Mouse (Mus musculus) layer of hippocampus, adult 9-10 months (tissue): ENCODE data around the gene Ddx11.

Source experiments
- DNase-seq: peaks from one replicate; pipeline ENCODE4 v3.0.0; 2022; ENCODE audit warnings: low spot score

Ddx11 gene

GRCm38 (mm10) chr17:66123066-66123815, at the start of gene Ddx11:
Gene Ddx11 (plus strand): TSS chr17:66123520.
- DNase-seq: peak; percentile 79

GRCm38 (mm10) chr17:66073971-66074370, 49.3 kb upstream of the Ddx11 start:
- no peak for DNase-seq

- DNase-seq: no peak
These were observed 47.5 kb upstream of the Ddx11 start for GRCm38 (mm10) chr17:66075827-66076173.

- no peak for DNase-seq
These were observed 47.0 kb upstream of the Ddx11 start for GRCm38 (mm10) chr17:66076174-66076927.

GRCm38 (mm10) chr17:66076934-66077333, 46.4 kb upstream of the Ddx11 start, which contains the start of gene Ankrd12:
Gene Ankrd12 (minus strand): TSS chr17:66077089.
- DNase-seq: peak; percentile 89

GRCm38 (mm10) chr17:66077437-66077850, 45.9 kb upstream of the Ddx11 start:
- DNase-seq: no peak

GRCm38 (mm10) chr17:66084486-66084885, 38.8 kb upstream of the Ddx11 start:
- DNase-seq: no peak

- no peak for DNase-seq
These were observed 38.3 kb upstream of the Ddx11 start for GRCm38 (mm10) chr17:66085038-66085437.

GRCm38 (mm10) chr17:66090251-66090650, 33.1 kb upstream of the Ddx11 start:
- no peak for DNase-seq

GRCm38 (mm10) chr17:66091392-66091791, 31.9 kb upstream of the Ddx11 start:
- DNase-seq: no peak

GRCm38 (mm10) chr17:66092065-66092464, 31.3 kb upstream of the Ddx11 start:
- DNase-seq: no peak

- DNase-seq: no peak
These were observed 30.7 kb upstream of the Ddx11 start for GRCm38 (mm10) chr17:66092664-66093063.

- no peak for DNase-seq
These were observed 22.5 kb upstream of the Ddx11 start for GRCm38 (mm10) chr17:66100566-66101379.

GRCm38 (mm10) chr17:66101380-66102330, 21.7 kb upstream of the Ddx11 start, which contains the start of gene Ndufv2:
Gene Ndufv2 (minus strand): TSS chr17:66101559.
- peak; percentile 90 for DNase-seq

GRCm38 (mm10) chr17:66104076-66104475, 19.2 kb upstream of the Ddx11 start:
- no peak for DNase-seq

- no peak for DNase-seq
These were observed 16.6 kb upstream of the Ddx11 start for GRCm38 (mm10) chr17:66106601-66107267.

- no peak for DNase-seq
These were observed 15.9 kb upstream of the Ddx11 start for GRCm38 (mm10) chr17:66107466-66107865.

- no peak for DNase-seq
These were observed 15.1 kb upstream of the Ddx11 start for GRCm38 (mm10) chr17:66108198-66108597.

GRCm38 (mm10) chr17:66110746-66111145, 12.6 kb upstream of the Ddx11 start:
- no peak for DNase-seq

- DNase-seq: peak; percentile 58
These were observed 11.8 kb upstream of the Ddx11 start, which contains the start of gene Washc1 for GRCm38 (mm10) chr17:66111402-66111959. Gene Washc1 (plus strand): TSS chr17:66111545.
